Mouse (Mus musculus): ENCODE data around the gene Dnajc13. TPM values are rescaled to one million over a fixed set of nuclear protein-coding genes. Genes with fewer than 3 reads are reported as not detected.

The Dnajc13 gene
- polyA plus RNA-seq, 1 experiment from 2014 or later, result 19.3 TPM

DNA sequence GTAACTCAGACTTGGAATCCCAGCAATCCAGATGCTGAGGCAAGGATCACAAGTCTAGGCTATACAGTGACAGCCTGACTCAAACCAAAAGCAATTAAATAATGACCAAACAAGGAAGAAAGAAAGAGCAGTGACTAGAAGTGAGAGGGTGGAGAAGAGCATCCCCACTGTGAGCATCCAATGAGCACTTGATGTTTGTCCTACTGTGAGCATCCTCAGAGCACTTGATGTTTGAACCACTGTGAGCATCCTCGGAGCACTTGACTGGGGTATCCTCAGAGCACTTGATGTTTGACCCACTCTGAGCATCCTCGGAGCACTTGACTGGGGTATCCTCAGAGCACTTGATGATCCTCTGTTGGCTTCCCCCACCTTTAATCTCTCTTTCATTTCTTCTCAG lies 157.7 kb downstream of the Dnajc13 start:
- H3K4me3 ChIP-seq (replicated peaks), result no peak overlapping the region
- no peak overlapping the region for H3K9ac ChIP-seq (replicated peaks)
- no peak overlapping the region for H3K27ac ChIP-seq (replicated peaks)
- H3K4me2 ChIP-seq, result no peak overlapping the region
- no peaks in the 10 kb centered on the region for H3K9me3 ChIP-seq (replicated peaks)
- no peaks in the 10 kb centered on the region for H3K27me3 ChIP-seq (replicated peaks)
- H3K36me3 ChIP-seq, result no peaks in the 10 kb centered on the region
- H3K4me1 ChIP-seq, result no peaks in the 10 kb centered on the region; the same call in 1 of the 2 replicates
- ATAC-seq (ENCODE audit: low FRiP score), result no peak
- WGBS, result 81% methylated on average over 2 of the region's 2 CpGs

DNA sequence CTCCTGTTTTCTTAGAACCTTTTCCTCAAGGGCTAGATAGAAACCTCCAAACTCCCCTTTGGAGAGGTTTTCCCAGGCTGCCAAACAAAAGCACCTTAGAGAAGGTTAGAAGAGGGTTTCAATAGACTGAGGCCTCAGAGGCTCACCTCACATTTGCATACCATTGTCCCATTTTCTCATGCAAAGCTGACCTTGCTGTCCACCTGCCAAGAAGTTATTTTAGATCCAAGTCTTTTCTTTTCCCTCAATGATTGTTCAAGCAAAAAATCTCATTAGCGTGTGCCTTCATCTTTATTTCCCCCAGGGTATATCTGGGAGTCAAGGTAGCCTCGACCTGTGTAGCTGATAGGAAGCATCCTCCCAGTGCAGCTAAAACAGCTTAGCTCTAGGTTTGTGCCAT lies 159.8 kb downstream of the Dnajc13 start:
- no peaks in the 10 kb centered on the region for H3K36me3 ChIP-seq
- no peak overlapping the region for H3K9ac ChIP-seq (replicated peaks)
- no peaks in the 10 kb centered on the region; the same call in 1 of the 2 replicates for H3K4me1 ChIP-seq
- H3K4me3 ChIP-seq (replicated peaks), result no peak overlapping the region
- no peak overlapping the region for H3K4me2 ChIP-seq
- no peak for ATAC-seq (ENCODE audit: low FRiP score)
- H3K27me3 ChIP-seq (replicated peaks), result no peaks in the 10 kb centered on the region
- 50% methylated on average over 2 of the region's 2 CpGs for WGBS
- no peaks in the 10 kb centered on the region for H3K9me3 ChIP-seq (replicated peaks)
- H3K27ac ChIP-seq (replicated peaks), result no peak overlapping the region

DNA sequence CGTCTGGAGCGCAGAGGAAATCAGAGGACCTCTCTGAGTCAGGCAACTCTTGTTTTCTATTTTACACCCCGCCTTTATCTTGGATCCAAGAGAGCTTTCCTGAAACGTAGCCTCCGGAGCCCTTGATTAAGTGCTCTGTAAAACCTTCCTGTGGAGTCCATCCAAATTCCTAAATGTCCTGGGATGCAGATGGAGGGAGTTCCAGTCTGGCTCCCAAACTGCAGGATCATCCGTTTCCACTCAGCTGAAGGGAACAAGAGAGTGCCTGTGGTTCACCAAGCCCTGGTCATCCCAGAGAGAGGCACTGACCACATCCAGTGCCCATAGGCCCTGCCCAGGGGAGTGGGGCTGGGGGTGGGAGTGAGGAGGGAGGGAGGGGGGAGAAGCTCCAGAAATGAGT lies 160.4 kb downstream of the Dnajc13 start:
- WGBS, result 35% methylated on average over 6 of the region's 6 CpGs
- Histone ChIP-seq H3K4me3 (replicated peaks) (no peak overlapping the region), H3K27ac (replicated peaks) (no peak overlapping the region), H3K4me1 (no peaks in the 10 kb centered on the region; the same call in 1 of the 2 replicates), H3K36me3 (no peaks in the 10 kb centered on the region), H3K4me2 (no peak overlapping the region), H3K27me3 (replicated peaks) (no peaks in the 10 kb centered on the region), H3K9ac (replicated peaks) (no peak overlapping the region), H3K9me3 (replicated peaks) (no peaks in the 10 kb centered on the region)
- no peak for ATAC-seq (ENCODE audit: low FRiP score)

DNA sequence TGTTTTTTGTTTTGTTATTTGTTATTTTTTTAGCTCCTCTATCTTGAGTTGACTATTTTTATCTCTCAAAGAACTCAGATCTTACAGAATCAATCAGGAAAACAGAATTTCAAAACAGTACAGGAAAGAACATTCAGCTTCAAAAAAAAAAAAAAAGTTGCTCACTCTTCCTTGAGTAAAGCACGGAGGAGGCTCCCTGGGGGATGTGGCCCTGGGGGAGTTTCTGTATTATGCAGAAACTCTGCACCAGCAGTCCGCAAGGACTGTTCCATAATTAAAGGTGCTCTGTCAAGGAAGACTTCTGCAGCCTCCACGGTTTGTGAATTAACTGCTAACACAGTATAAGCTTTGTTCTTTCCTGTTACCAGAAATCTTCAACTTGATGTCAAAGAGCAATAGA lies 161.3 kb downstream of the Dnajc13 start:
- no peak for ATAC-seq (ENCODE audit: low FRiP score)
- Histone ChIP-seq H3K4me2 (no peak overlapping the region), H3K27me3 (replicated peaks) (no peaks in the 10 kb centered on the region), H3K27ac (replicated peaks) (no peak overlapping the region), H3K9ac (replicated peaks) (no peak overlapping the region), H3K4me3 (replicated peaks) (no peak overlapping the region), H3K4me1 (no peaks in the 10 kb centered on the region; the same call in 1 of the 2 replicates), H3K36me3 (no peaks in the 10 kb centered on the region), H3K9me3 (replicated peaks) (no peaks in the 10 kb centered on the region)
- 36% methylated on average over 3 of the region's 3 CpGs for WGBS

Other genes starting within 250 kb of the Dnajc13 start
- not detected in 2 replicates for gene Gm28305, start 222.3 kb downstream of the Dnajc13 start, polyA plus RNA-seq (2015; fragmentation: Nextera tagmentation; extraction: Ambion mirVana)
- 64.3 and 68.0 TPM in 2 replicates for gene Uba5, start 199.8 kb downstream of the Dnajc13 start, polyA plus RNA-seq (2015; fragmentation: Nextera tagmentation; extraction: Ambion mirVana)
- 6.4 and 10.3 TPM in 2 replicates for gene Acad11, start 199.6 kb downstream of the Dnajc13 start, polyA plus RNA-seq (2015; fragmentation: Nextera tagmentation; extraction: Ambion mirVana)
- gene Ackr4, start 136.0 kb downstream of the Dnajc13 start, polyA plus RNA-seq (2015; fragmentation: Nextera tagmentation; extraction: Ambion mirVana), result 3.3 and 8.8 TPM in 2 replicates
- 0.97 and 1.4 TPM in 2 replicates for gene Acpp, start 74.8 kb upstream of the Dnajc13 start, polyA plus RNA-seq (2015; fragmentation: Nextera tagmentation; extraction: Ambion mirVana)

Measured in neural tube, embryonic 15.5 days (tissue).